Mouse (Mus musculus) lung, embryonic 15.5 days (tissue): Measurements from ENCODE around the gene Mrps6. TPM values are rescaled to one million over a fixed set of nuclear protein-coding genes. Genes with fewer than 3 reads are reported as not detected.

Experiments used
- ATAC-seq: fragments of 200-750 bp; cut with Nextera tagmentation; 2 replicates; pipeline ENCODE4 v1.8.0; 2017; ENCODE audit warnings: moderate number of reproducible peaks, borderline replicate concordance; ENCODE audit not compliant: low FRiP score, low TSS enrichment; ENCODE audit errors: extremely low read depth
- H3K27ac ChIP-seq: fragments of 300-500 bp; sonication (generic); 2 replicates; pipeline ENCODE4 v1.5.1; 2015; ENCODE audit warnings: moderate library complexity, mild to moderate bottlenecking, inconsistent platforms
- H3K27me3 ChIP-seq: fragments of 300-500 bp; sonication (generic); 2 replicates; pipeline ENCODE4 v1.6.1; 2015; ENCODE audit warnings: inconsistent platforms
- H3K36me3 ChIP-seq: fragments of 300-500 bp; sonication (generic); 2 replicates; pipeline ENCODE4 v1.6.1; 2015; ENCODE audit warnings: inconsistent platforms
- H3K4me1 ChIP-seq: fragments of 300-500 bp; sonication (generic); 2 replicates; pipeline ENCODE4 v1.6.1; 2015; ENCODE audit warnings: inconsistent platforms
- H3K4me2 ChIP-seq: fragments of 300-500 bp; sonication (generic); 2 replicates; pipeline ENCODE4 v1.6.1; 2015; ENCODE audit warnings: inconsistent platforms, mild to moderate bottlenecking, moderate library complexity
- H3K4me3 ChIP-seq: fragments of 300-500 bp; sonication (generic); 2 replicates; pipeline ENCODE4 v1.5.1; 2015; ENCODE audit warnings: mild to moderate bottlenecking, inconsistent platforms
- H3K9ac ChIP-seq: fragments of 300-500 bp; sonication (generic); 2 replicates; pipeline ENCODE4 v1.6.1; 2015; ENCODE audit warnings: inconsistent platforms
- H3K9me3 ChIP-seq: fragments of 300-500 bp; sonication (generic); 2 replicates; pipeline ENCODE4 v1.6.1; 2016; ENCODE audit warnings: inconsistent platforms
- WGBS: fragments of 180-500 bp; shearing (Covaris S2); methylation state at CpG from one replicate; pipeline ENCODE4 v1.1.7; 2015; 5-methylcytosine and 5-hydroxymethylcytosine counted together
- polyA plus RNA-seq: library from polyadenylated mRNA; unstranded; fragments of >200 nt; fragmentation: Nextera tagmentation; extraction: Ambion mirVana; gene quantifications from 2 replicates; pipeline ENCODE4 v1.2.1, GENCODE M21; 2015

The Mrps6 gene
- polyA plus RNA-seq, 1 experiment from 2014 or later, result 69.2 TPM

GRCm38 (mm10) chr16:92132511-92132910, 74.4 kb downstream of the Mrps6 start:
- no peaks in the 10 kb centered on the region for H3K27me3 ChIP-seq
- no peak overlapping the region for H3K9ac ChIP-seq
- H3K4me3 ChIP-seq, result no peak overlapping the region
- no peak for ATAC-seq
- no peak overlapping the region for H3K27ac ChIP-seq
- WGBS, result 78% methylated on average over 4 of the region's 4 CpGs
- no peak overlapping the region for H3K4me2 ChIP-seq
- no peaks in the 10 kb centered on the region for H3K9me3 ChIP-seq
- H3K4me1 ChIP-seq, result no peaks in the 10 kb centered on the region
- no peaks in the 10 kb centered on the region for H3K36me3 ChIP-seq

- H3K9me3 ChIP-seq, result no peaks in the 10 kb centered on the region
- H3K27me3 ChIP-seq, result no peaks in the 10 kb centered on the region
- H3K4me3 ChIP-seq, result no peak overlapping the region
- H3K36me3 ChIP-seq, result no peaks in the 10 kb centered on the region
- no peak overlapping the region for H3K9ac ChIP-seq
- ATAC-seq, result no peak
- H3K4me1 ChIP-seq, result no peaks in the 10 kb centered on the region
- no peak overlapping the region for H3K27ac ChIP-seq
- 82% methylated on average over 11 of the region's 11 CpGs for WGBS
- no peak overlapping the region for H3K4me2 ChIP-seq
These were observed 76.2 kb downstream of the Mrps6 start for GRCm38 (mm10) chr16:92134148-92134764.

- H3K4me3 ChIP-seq, result no peak overlapping the region
- H3K27ac ChIP-seq, result no peak overlapping the region
- ATAC-seq, result no peak
These were observed 78.2 kb downstream of the Mrps6 start for GRCm38 (mm10) chr16:92136275-92136674.

GRCm38 (mm10) chr16:92139386-92140261, 81.6 kb downstream of the Mrps6 start:
- Histone ChIP-seq H3K27me3 (no peaks in the 10 kb centered on the region), H3K36me3 (no peaks in the 10 kb centered on the region), H3K4me1 (no peaks in the 10 kb centered on the region), H3K27ac (no peak overlapping the region), H3K4me2 (no peak overlapping the region), H3K4me3 (no peak overlapping the region), H3K9me3 (no peaks in the 10 kb centered on the region), H3K9ac (no peak overlapping the region)
- WGBS, result 68% methylated on average over 15 of the region's 15 CpGs
- ATAC-seq, result no peak

More at GRCm38 (mm10) chr16:92136275-92136674, 78.2 kb downstream of the Mrps6 start:
- WGBS, result 90% methylated on average over 15 of the region's 15 CpGs
- Histone ChIP-seq H3K27me3 (no peaks in the 10 kb centered on the region), H3K9me3 (no peaks in the 10 kb centered on the region), H3K4me2 (no peak overlapping the region), H3K4me1 (no peaks in the 10 kb centered on the region), H3K36me3 (no peaks in the 10 kb centered on the region), H3K9ac (no peak overlapping the region)

GRCm38 (mm10) chr16:92140328-92140727, 82.3 kb downstream of the Mrps6 start:
- no peak overlapping the region for H3K9ac ChIP-seq
- H3K27me3 ChIP-seq, result no peaks in the 10 kb centered on the region
- H3K9me3 ChIP-seq, result no peaks in the 10 kb centered on the region
- 77% methylated on average over 9 of the region's 9 CpGs for WGBS
- H3K4me2 ChIP-seq, result no peak overlapping the region
- H3K36me3 ChIP-seq, result no peaks in the 10 kb centered on the region
- ATAC-seq, result no peak
- H3K27ac ChIP-seq, result no peak overlapping the region
- H3K4me1 ChIP-seq, result no peaks in the 10 kb centered on the region
- H3K4me3 ChIP-seq, result no peak overlapping the region

- no peaks in the 10 kb centered on the region for H3K4me1 ChIP-seq
- H3K36me3 ChIP-seq, result no peaks in the 10 kb centered on the region
- no peak overlapping the region for H3K9ac ChIP-seq
- no peak for ATAC-seq
- H3K27ac ChIP-seq, result no peak overlapping the region
- H3K27me3 ChIP-seq, result no peaks in the 10 kb centered on the region
- no peaks in the 10 kb centered on the region for H3K9me3 ChIP-seq
- WGBS, result 94% methylated on average over 12 of the region's 12 CpGs
- no peak overlapping the region for H3K4me2 ChIP-seq
- H3K4me3 ChIP-seq, result no peak overlapping the region
These were observed 83.0 kb downstream of the Mrps6 start for GRCm38 (mm10) chr16:92141021-92141420.

GRCm38 (mm10) chr16:92142426-92143012, 84.4 kb downstream of the Mrps6 start:
- Histone ChIP-seq H3K4me2 (no peak overlapping the region), H3K4me3 (no peak overlapping the region), H3K4me1 (no peaks in the 10 kb centered on the region), H3K9ac (no peak overlapping the region), H3K27me3 (no peaks in the 10 kb centered on the region), H3K27ac (no peak overlapping the region), H3K36me3 (no peaks in the 10 kb centered on the region), H3K9me3 (no peaks in the 10 kb centered on the region)
- WGBS, result 71% methylated on average over 9 of the region's 9 CpGs
- no peak for ATAC-seq

- Histone ChIP-seq H3K9me3 (no peaks in the 10 kb centered on the region), H3K36me3 (no peaks in the 10 kb centered on the region), H3K4me1 (no peaks in the 10 kb centered on the region), H3K4me2 (no peak overlapping the region), H3K4me3 (no peak overlapping the region), H3K27ac (no peak overlapping the region), H3K27me3 (no peaks in the 10 kb centered on the region), H3K9ac (no peak overlapping the region)
- ATAC-seq, result no peak
- WGBS, result 82% methylated on average over 12 of the region's 12 CpGs
These were observed 89.7 kb downstream of the Mrps6 start for GRCm38 (mm10) chr16:92147631-92148366.

GRCm38 (mm10) chr16:92148367-92148728, 90.3 kb downstream of the Mrps6 start:
- no peak overlapping the region for H3K9ac ChIP-seq
- H3K36me3 ChIP-seq, result no peaks in the 10 kb centered on the region
- no peak overlapping the region for H3K27ac ChIP-seq
- no peak for ATAC-seq
- H3K4me1 ChIP-seq, result no peaks in the 10 kb centered on the region
- no peak overlapping the region for H3K4me2 ChIP-seq
- H3K27me3 ChIP-seq, result no peaks in the 10 kb centered on the region
- H3K4me3 ChIP-seq, result no peak overlapping the region
- no peaks in the 10 kb centered on the region for H3K9me3 ChIP-seq
- 72% methylated on average over 2 of the region's 2 CpGs for WGBS

GRCm38 (mm10) chr16:92150975-92151374, 92.9 kb downstream of the Mrps6 start:
- ATAC-seq, result no peak
- H3K27ac ChIP-seq, result no peak overlapping the region
- H3K9me3 ChIP-seq, result no peaks in the 10 kb centered on the region
- no peak overlapping the region for H3K4me2 ChIP-seq
- no peaks in the 10 kb centered on the region for H3K4me1 ChIP-seq
- H3K27me3 ChIP-seq, result no peaks in the 10 kb centered on the region
- H3K36me3 ChIP-seq, result no peaks in the 10 kb centered on the region
- H3K9ac ChIP-seq, result no peak overlapping the region
- H3K4me3 ChIP-seq, result no peak overlapping the region
- 61% methylated on average over 4 of the region's 4 CpGs for WGBS

GRCm38 (mm10) chr16:92158021-92158455, 100.0 kb downstream of the Mrps6 start:
- 5% methylated on average over 14 of the region's 14 CpGs for WGBS
- peak; percentile 13; the same call in 1 of the 2 replicates for ATAC-seq
- Histone ChIP-seq H3K4me3 (peak overlapping the region; percentile 48), H3K4me1 (peaks cover 14% of the 10 kb centered on the region; the same call in 1 of the 2 replicates), H3K4me2 (peak overlapping the region; percentile 96), H3K9ac (peak overlapping the region; percentile 23), H3K9me3 (no peaks in the 10 kb centered on the region), H3K36me3 (no peaks in the 10 kb centered on the region), H3K27me3 (no peaks in the 10 kb centered on the region), H3K27ac (0 out of 2 replicates have a peak overlapping the region, but pooled peaks have one; percentile 42)
